Mouse (Mus musculus): ENCODE data around the gene Emsy. TPM values are rescaled to one million over a fixed set of nuclear protein-coding genes. Genes with fewer than 3 reads are reported as not detected.

The Emsy gene
- polyA plus RNA-seq, 1 experiment from 2014 or later: 25.8 TPM

- Histone ChIP-seq H3K4me1 (peaks cover 15% of the 10 kb centered on the region), H3K27ac (replicated peaks) (no peak overlapping the region), H3K36me3 (no peaks in the 10 kb centered on the region), H3K9me3 (replicated peaks) (no peaks in the 10 kb centered on the region), H3K9ac (no peak overlapping the region), H3K4me3 (replicated peaks) (no peak overlapping the region), H3K27me3 (no peaks in the 10 kb centered on the region), H3K4me2 (replicated peaks) (no peak overlapping the region)
- 5% methylated on average over 3 of the region's 3 CpGs for WGBS
- ATAC-seq (ENCODE audit: insufficient number of reproducible peaks, low FRiP score, low TSS enrichment, low read depth): no peak
These were observed 34.2 kb upstream of the Emsy start for GRCm38 (mm10) chr7:98690831-98691230.

- no peaks in the 10 kb centered on the region for H3K27me3 ChIP-seq
- ATAC-seq (ENCODE audit: insufficient number of reproducible peaks, low FRiP score, low TSS enrichment, low read depth): no peak
- no peaks in the 10 kb centered on the region for H3K36me3 ChIP-seq
- no peak overlapping the region for H3K4me2 ChIP-seq (replicated peaks)
- no peak overlapping the region for H3K9ac ChIP-seq
- no peak overlapping the region for H3K27ac ChIP-seq (replicated peaks)
- peaks cover 16% of the 10 kb centered on the region for H3K4me1 ChIP-seq
- 86% methylated on average over 1 of the region's 1 CpGs for WGBS
- no peaks in the 10 kb centered on the region for H3K9me3 ChIP-seq (replicated peaks)
- H3K4me3 ChIP-seq (replicated peaks): no peak overlapping the region
These were observed 33.5 kb upstream of the Emsy start for GRCm38 (mm10) chr7:98690126-98690525.

GRCm38 (mm10) chr7:98685895-98686294 lies 29.3 kb upstream of the Emsy start:
- Histone ChIP-seq H3K4me3 (replicated peaks) (peak overlapping the region; percentile 23), H3K27ac (replicated peaks) (0 out of 2 replicates have a peak overlapping the region, but pooled peaks have one; percentile 28), H3K36me3 (no peaks in the 10 kb centered on the region), H3K4me2 (replicated peaks) (peak overlapping the region; percentile 42), H3K4me1 (peaks cover 8% of the 10 kb centered on the region), H3K27me3 (no peaks in the 10 kb centered on the region), H3K9me3 (replicated peaks) (no peaks in the 10 kb centered on the region), H3K9ac (no peak overlapping the region)
- WGBS: 12% methylated on average over 13 of the region's 13 CpGs
- ATAC-seq (ENCODE audit: insufficient number of reproducible peaks, low FRiP score, low TSS enrichment, low read depth): peak; percentile 86

- no peak for ATAC-seq (ENCODE audit: insufficient number of reproducible peaks, low FRiP score, low TSS enrichment, low read depth)
These were observed 26.2 kb upstream of the Emsy start for GRCm38 (mm10) chr7:98682821-98683220.

GRCm38 (mm10) chr7:98680691-98681090 lies 24.1 kb upstream of the Emsy start:
- H3K4me3 ChIP-seq (replicated peaks): no peak overlapping the region
- no peak overlapping the region for H3K4me2 ChIP-seq (replicated peaks)
- H3K9ac ChIP-seq: no peak overlapping the region
- H3K9me3 ChIP-seq (replicated peaks): no peaks in the 10 kb centered on the region
- H3K36me3 ChIP-seq: no peaks in the 10 kb centered on the region
- 50% methylated on average over 2 of the region's 2 CpGs for WGBS
- H3K27me3 ChIP-seq: no peaks in the 10 kb centered on the region
- 0 out of 2 replicates have a peak, but pooled peaks cover 5% of the 10 kb centered on the region for H3K4me1 ChIP-seq
- no peak overlapping the region for H3K27ac ChIP-seq (replicated peaks)
- no peak for ATAC-seq (ENCODE audit: insufficient number of reproducible peaks, low FRiP score, low TSS enrichment, low read depth)

More at GRCm38 (mm10) chr7:98682821-98683220, 26.2 kb upstream of the Emsy start:
- Histone ChIP-seq H3K9ac (no peak overlapping the region), H3K4me1 (peaks cover 13% of the 10 kb centered on the region), H3K27me3 (no peaks in the 10 kb centered on the region), H3K36me3 (no peaks in the 10 kb centered on the region), H3K9me3 (replicated peaks) (no peaks in the 10 kb centered on the region), H3K27ac (replicated peaks) (no peak overlapping the region), H3K4me2 (replicated peaks) (no peak overlapping the region), H3K4me3 (replicated peaks) (no peak overlapping the region)
- 88% methylated on average over 10 of the region's 10 CpGs for WGBS

- 36% methylated on average over 7 of the region's 7 CpGs for WGBS
- no peak overlapping the region for H3K9ac ChIP-seq
- H3K36me3 ChIP-seq: no peaks in the 10 kb centered on the region
- H3K4me1 ChIP-seq: 0 out of 2 replicates have a peak, but pooled peaks cover 5% of the 10 kb centered on the region
- H3K27me3 ChIP-seq: no peaks in the 10 kb centered on the region
- no peak for ATAC-seq (ENCODE audit: insufficient number of reproducible peaks, low FRiP score, low TSS enrichment, low read depth)
- H3K4me3 ChIP-seq (replicated peaks): no peak overlapping the region
- H3K9me3 ChIP-seq (replicated peaks): no peaks in the 10 kb centered on the region
- H3K27ac ChIP-seq (replicated peaks): no peak overlapping the region
- H3K4me2 ChIP-seq (replicated peaks): 0 out of 2 replicates have a peak overlapping the region, but pooled peaks have one; percentile 8
These were observed 21.9 kb upstream of the Emsy start for GRCm38 (mm10) chr7:98678441-98678840.

- Histone ChIP-seq H3K36me3 (no peaks in the 10 kb centered on the region), H3K4me2 (replicated peaks) (no peak overlapping the region), H3K4me3 (replicated peaks) (no peak overlapping the region), H3K4me1 (peaks cover 12% of the 10 kb centered on the region), H3K9me3 (replicated peaks) (no peaks in the 10 kb centered on the region), H3K27me3 (no peaks in the 10 kb centered on the region), H3K9ac (no peak overlapping the region), H3K27ac (replicated peaks) (no peak overlapping the region)
- ATAC-seq (ENCODE audit: insufficient number of reproducible peaks, low FRiP score, low TSS enrichment, low read depth): no peak
- WGBS: 53% methylated on average over 2 of the region's 2 CpGs
These were observed 20.9 kb upstream of the Emsy start for GRCm38 (mm10) chr7:98677511-98677910.

- H3K27me3 ChIP-seq: no peaks in the 10 kb centered on the region
These were observed 17.8 kb upstream of the Emsy start for GRCm38 (mm10) chr7:98674344-98674743.

GRCm38 (mm10) chr7:98672241-98672955 lies 15.8 kb upstream of the Emsy start:
- Histone ChIP-seq H3K4me3 (replicated peaks) (no peak overlapping the region), H3K27ac (replicated peaks) (peak overlapping the region; percentile 59), H3K27me3 (no peaks in the 10 kb centered on the region), H3K9ac (no peak overlapping the region), H3K9me3 (replicated peaks) (no peaks in the 10 kb centered on the region), H3K36me3 (no peaks in the 10 kb centered on the region), H3K4me1 (peaks cover 34% of the 10 kb centered on the region), H3K4me2 (replicated peaks) (no peak overlapping the region)
- WGBS: 25% methylated on average over 11 of the region's 11 CpGs
- peak; percentile 81 for ATAC-seq (ENCODE audit: insufficient number of reproducible peaks, low FRiP score, low TSS enrichment, low read depth)

More at GRCm38 (mm10) chr7:98674344-98674743, 17.8 kb upstream of the Emsy start:
- Histone ChIP-seq H3K4me1 (peaks cover 25% of the 10 kb centered on the region), H3K27ac (replicated peaks) (no peak overlapping the region), H3K4me2 (replicated peaks) (no peak overlapping the region), H3K9ac (no peak overlapping the region), H3K4me3 (replicated peaks) (no peak overlapping the region), H3K9me3 (replicated peaks) (no peaks in the 10 kb centered on the region), H3K36me3 (no peaks in the 10 kb centered on the region)
- ATAC-seq (ENCODE audit: insufficient number of reproducible peaks, low FRiP score, low TSS enrichment, low read depth): no peak
- 61% methylated on average over 4 of the region's 4 CpGs for WGBS

GRCm38 (mm10) chr7:98671416-98671815 lies 14.8 kb upstream of the Emsy start:
- no peak overlapping the region for H3K9ac ChIP-seq
- H3K4me3 ChIP-seq (replicated peaks): no peak overlapping the region
- peak overlapping the region; percentile 59; the same call in 1 of the 2 replicates for H3K27ac ChIP-seq (replicated peaks)
- H3K4me2 ChIP-seq (replicated peaks): no peak overlapping the region
- H3K36me3 ChIP-seq: no peaks in the 10 kb centered on the region
- no peaks in the 10 kb centered on the region for H3K27me3 ChIP-seq
- peaks cover 34% of the 10 kb centered on the region for H3K4me1 ChIP-seq
- 54% methylated on average over 9 of the region's 9 CpGs for WGBS
- no peak for ATAC-seq (ENCODE audit: insufficient number of reproducible peaks, low FRiP score, low TSS enrichment, low read depth)
- no peaks in the 10 kb centered on the region for H3K9me3 ChIP-seq (replicated peaks)

- H3K4me3 ChIP-seq (replicated peaks): no peak overlapping the region
- no peak overlapping the region for H3K4me2 ChIP-seq (replicated peaks)
- 90% methylated on average over 4 of the region's 4 CpGs for WGBS
- no peaks in the 10 kb centered on the region for H3K27me3 ChIP-seq
- H3K27ac ChIP-seq (replicated peaks): no peak overlapping the region
- no peaks in the 10 kb centered on the region for H3K9me3 ChIP-seq (replicated peaks)
- H3K36me3 ChIP-seq: no peaks in the 10 kb centered on the region
- peaks cover 34% of the 10 kb centered on the region for H3K4me1 ChIP-seq
- H3K9ac ChIP-seq: no peak overlapping the region
- no peak for ATAC-seq (ENCODE audit: insufficient number of reproducible peaks, low FRiP score, low TSS enrichment, low read depth)
These were observed 14.2 kb upstream of the Emsy start for GRCm38 (mm10) chr7:98670831-98671230.

Measured in embryonic facial prominence, embryonic 15.5 days (tissue).